Mouse (Mus musculus): ENCODE data around the gene Sult1e1. TPM values are rescaled to one million over a fixed set of nuclear protein-coding genes. Genes with fewer than 3 reads are reported as not detected.

The Sult1e1 gene
- polyA plus RNA-seq (2016; fragmentation: Nextera tagmentation; extraction: Ambion mirVana) = not detected in 2 replicates

- Histone ChIP-seq H3K9ac (no peak within 1 kb of the TSS), H3K4me2 (no peak within 1 kb of the TSS), H3K36me3 (no peaks in the 10 kb centered on the region), H3K27me3 (replicated peaks) (no peaks in the 10 kb centered on the region), H3K4me1 (no peaks in the 10 kb centered on the region), H3K9me3 (replicated peaks) (no peaks in the 10 kb centered on the region), H3K27ac (no peak within 1 kb of the TSS), H3K4me3 (no peak within 1 kb of the TSS)
- WGBS (ENCODE audit: insufficient replicate concordance) = 64% methylated on average over 5 of the region's 5 CpGs
- ATAC-seq = no peak
Measured at GRCm38 (mm10) chr5:87591494-87591893, at the start of gene Sult1e1. Gene Sult1e1 (minus strand): TSS chr5:87591594.

- no peak for ATAC-seq
- H3K4me2 ChIP-seq = no peak overlapping the region
- H3K9ac ChIP-seq = no peak overlapping the region
- no peaks in the 10 kb centered on the region for H3K9me3 ChIP-seq (replicated peaks)
- H3K27me3 ChIP-seq (replicated peaks) = no peaks in the 10 kb centered on the region
- H3K36me3 ChIP-seq = no peaks in the 10 kb centered on the region
- H3K4me3 ChIP-seq = no peak overlapping the region
- H3K4me1 ChIP-seq = no peaks in the 10 kb centered on the region
- H3K27ac ChIP-seq = no peak overlapping the region
Measured at GRCm38 (mm10) chr5:87622681-87623080, 31.3 kb upstream of the Sult1e1 start.

- Histone ChIP-seq H3K27ac (no peak overlapping the region), H3K4me3 (no peak overlapping the region), H3K36me3 (no peaks in the 10 kb centered on the region), H3K4me1 (no peaks in the 10 kb centered on the region), H3K9ac (no peak overlapping the region), H3K27me3 (replicated peaks) (no peaks in the 10 kb centered on the region), H3K4me2 (no peak overlapping the region), H3K9me3 (replicated peaks) (no peaks in the 10 kb centered on the region)
- no peak for ATAC-seq
- 75% methylated on average over 2 of the region's 2 CpGs for WGBS (ENCODE audit: insufficient replicate concordance)
Measured at GRCm38 (mm10) chr5:87615128-87615390, 23.7 kb upstream of the Sult1e1 start.

GRCm38 (mm10) chr5:87614364-87615127 is 23.2 kb upstream of the Sult1e1 start:
- no peak overlapping the region for H3K4me2 ChIP-seq
- no peaks in the 10 kb centered on the region for H3K36me3 ChIP-seq
- no peaks in the 10 kb centered on the region for H3K27me3 ChIP-seq (replicated peaks)
- H3K27ac ChIP-seq = no peak overlapping the region
- no peak for ATAC-seq
- H3K4me1 ChIP-seq = no peaks in the 10 kb centered on the region
- no peak overlapping the region for H3K4me3 ChIP-seq
- no peak overlapping the region for H3K9ac ChIP-seq
- no peaks in the 10 kb centered on the region for H3K9me3 ChIP-seq (replicated peaks)

GRCm38 (mm10) chr5:87601018-87601417 is 9.6 kb upstream of the Sult1e1 start:
- Histone ChIP-seq H3K36me3 (no peaks in the 10 kb centered on the region), H3K4me1 (no peaks in the 10 kb centered on the region), H3K4me2 (no peak overlapping the region), H3K27ac (no peak overlapping the region), H3K4me3 (no peak overlapping the region), H3K9ac (no peak overlapping the region), H3K9me3 (replicated peaks) (no peaks in the 10 kb centered on the region), H3K27me3 (replicated peaks) (no peaks in the 10 kb centered on the region)
- WGBS (ENCODE audit: insufficient replicate concordance) = 51% methylated on average over 3 of the region's 3 CpGs
- ATAC-seq = no peak

GRCm38 (mm10) chr5:87597891-87598290 is 6.5 kb upstream of the Sult1e1 start:
- no peak for ATAC-seq
- Histone ChIP-seq H3K4me2 (no peak overlapping the region), H3K9ac (no peak overlapping the region), H3K36me3 (no peaks in the 10 kb centered on the region), H3K4me1 (no peaks in the 10 kb centered on the region), H3K27ac (no peak overlapping the region), H3K9me3 (replicated peaks) (no peaks in the 10 kb centered on the region), H3K4me3 (no peak overlapping the region), H3K27me3 (replicated peaks) (no peaks in the 10 kb centered on the region)
- WGBS (ENCODE audit: insufficient replicate concordance) = 40% methylated on average over 2 of the region's 2 CpGs

GRCm38 (mm10) chr5:87589916-87590315 is 1.5 kb downstream of the Sult1e1 start:
- no peak for ATAC-seq
- H3K9ac ChIP-seq = no peak overlapping the region
- no peaks in the 10 kb centered on the region for H3K9me3 ChIP-seq (replicated peaks)
- no peak overlapping the region for H3K4me2 ChIP-seq
- no peaks in the 10 kb centered on the region for H3K36me3 ChIP-seq
- no peaks in the 10 kb centered on the region for H3K4me1 ChIP-seq
- no peak overlapping the region for H3K4me3 ChIP-seq
- WGBS (ENCODE audit: insufficient replicate concordance) = 51% methylated on average over 2 of the region's 2 CpGs
- no peaks in the 10 kb centered on the region for H3K27me3 ChIP-seq (replicated peaks)
- H3K27ac ChIP-seq = no peak overlapping the region

GRCm38 (mm10) chr5:87580389-87580788 is 11.0 kb downstream of the Sult1e1 start:
- no peak for ATAC-seq
- Histone ChIP-seq H3K27me3 (replicated peaks) (no peaks in the 10 kb centered on the region), H3K9me3 (replicated peaks) (no peaks in the 10 kb centered on the region), H3K27ac (no peak overlapping the region), H3K9ac (no peak overlapping the region), H3K4me2 (no peak overlapping the region), H3K36me3 (no peaks in the 10 kb centered on the region), H3K4me1 (no peaks in the 10 kb centered on the region), H3K4me3 (no peak overlapping the region)
- WGBS (ENCODE audit: insufficient replicate concordance) = 60% methylated on average over 1 of the region's 1 CpGs

- Histone ChIP-seq H3K4me1 (no peaks in the 10 kb centered on the region), H3K9me3 (replicated peaks) (no peaks in the 10 kb centered on the region), H3K4me2 (no peak overlapping the region), H3K4me3 (no peak overlapping the region), H3K36me3 (no peaks in the 10 kb centered on the region), H3K27me3 (replicated peaks) (no peaks in the 10 kb centered on the region), H3K27ac (no peak overlapping the region), H3K9ac (no peak overlapping the region)
- no peak for ATAC-seq
- 56% methylated on average over 1 of the region's 1 CpGs for WGBS (ENCODE audit: insufficient replicate concordance)
Measured at GRCm38 (mm10) chr5:87574174-87574573, 17.2 kb downstream of the Sult1e1 start.

GRCm38 (mm10) chr5:87573490-87573889 is 17.9 kb downstream of the Sult1e1 start:
- H3K27ac ChIP-seq = no peak overlapping the region
- H3K9me3 ChIP-seq (replicated peaks) = no peaks in the 10 kb centered on the region
- no peak for ATAC-seq
- H3K27me3 ChIP-seq (replicated peaks) = no peaks in the 10 kb centered on the region
- no peaks in the 10 kb centered on the region for H3K36me3 ChIP-seq
- 55% methylated on average over 5 of the region's 5 CpGs for WGBS (ENCODE audit: insufficient replicate concordance)
- no peak overlapping the region for H3K4me3 ChIP-seq
- no peaks in the 10 kb centered on the region for H3K4me1 ChIP-seq
- H3K9ac ChIP-seq = no peak overlapping the region
- H3K4me2 ChIP-seq = no peak overlapping the region

- H3K4me3 ChIP-seq = no peak overlapping the region
- no peaks in the 10 kb centered on the region for H3K4me1 ChIP-seq
- no peak overlapping the region for H3K4me2 ChIP-seq
- no peak overlapping the region for H3K9ac ChIP-seq
- WGBS (ENCODE audit: insufficient replicate concordance) = 74% methylated on average over 6 of the region's 6 CpGs
- no peak for ATAC-seq
- no peaks in the 10 kb centered on the region for H3K36me3 ChIP-seq
- no peak overlapping the region for H3K27ac ChIP-seq
- H3K27me3 ChIP-seq (replicated peaks) = no peaks in the 10 kb centered on the region
- H3K9me3 ChIP-seq (replicated peaks) = no peaks in the 10 kb centered on the region
Measured at GRCm38 (mm10) chr5:87572781-87573180, 18.6 kb downstream of the Sult1e1 start.

- Histone ChIP-seq H3K4me3 (no peak within 1 kb of the TSS), H3K27me3 (replicated peaks) (no peaks in the 10 kb centered on the region), H3K9me3 (replicated peaks) (no peaks in the 10 kb centered on the region), H3K4me2 (no peak within 1 kb of the TSS), H3K36me3 (no peaks in the 10 kb centered on the region), H3K27ac (no peak within 1 kb of the TSS), H3K9ac (no peak within 1 kb of the TSS), H3K4me1 (no peaks in the 10 kb centered on the region)
- 64% methylated on average over 5 of the region's 5 CpGs for WGBS (ENCODE audit: insufficient replicate concordance)
- ATAC-seq = no peak
Measured at GRCm38 (mm10) chr5:87568845-87569244, 22.5 kb downstream of the Sult1e1 start, which contains the start of gene Sult1d1. Gene Sult1d1 (minus strand): TSS chr5:87569027.

- H3K4me2 ChIP-seq = no peak overlapping the region
- H3K27me3 ChIP-seq (replicated peaks) = no peaks in the 10 kb centered on the region
- no peaks in the 10 kb centered on the region for H3K36me3 ChIP-seq
- ATAC-seq = no peak
- 48% methylated on average over 1 of the region's 1 CpGs for whole genome bisulfite sequencing (ENCODE audit: insufficient replicate concordance)
- H3K9me3 ChIP-seq (replicated peaks) = no peaks in the 10 kb centered on the region
- no peak overlapping the region for H3K27ac ChIP-seq
- no peak overlapping the region for H3K4me3 ChIP-seq
- H3K4me1 ChIP-seq = no peaks in the 10 kb centered on the region
- no peak overlapping the region for H3K9ac ChIP-seq
Measured at GRCm38 (mm10) chr5:87567306-87567705, 24.1 kb downstream of the Sult1e1 start.
